Mouse (Mus musculus) E14TG2a.4 (cell line): ENCODE results near the gene Gm4869.

Experiments used
- H3K27me3 ChIP-seq: 2 replicates; pipeline ENCODE4 v1.6.1; 2014; ENCODE audit warnings: low read length, control low read depth; ENCODE audit not compliant: insufficient read depth
- H3K36me3 ChIP-seq: 2 replicates; pipeline ENCODE4 v1.6.1; 2014; ENCODE audit warnings: low read length, control low read depth; ENCODE audit not compliant: insufficient read depth
- H3K4me1 ChIP-seq: replicated peaks from 2 replicates; pipeline ENCODE4 v1.6.1; 2014; ENCODE audit warnings: low read depth, low read length, control low read depth
- H3K4me3 ChIP-seq: replicated peaks from 2 replicates; pipeline ENCODE4 v1.5.1; 2014; ENCODE audit warnings: mild to moderate bottlenecking, low read length
- H3K9me3 ChIP-seq: 2 replicates; pipeline ENCODE4 v1.6.1; 2014; ENCODE audit warnings: low read length, control low read depth
- CTCF ChIP-seq: conservative IDR thresholded peaks from 2 replicates; pipeline ENCODE4 v1.5.1; 2014; ENCODE audit warnings: low read length
- NANOG ChIP-seq: IDR thresholded peaks from 2 replicates; pipeline ENCODE4 v1.6.1; 2014; ENCODE audit warnings: borderline replicate concordance, low read length, mixed read lengths
- POU5F1 ChIP-seq: IDR thresholded peaks from 2 replicates; pipeline ENCODE4 v1.6.1; 2014; ENCODE audit warnings: low read length, borderline replicate concordance

Gene Gm4869

GRCm38 (mm10) chr5:140526754-140527153, 81.3 kb downstream of the Gm4869 start:
- Histone ChIP-seq H3K27me3 (peaks cover 11% of the 10 kb centered on the region), H3K4me3 (no peak overlapping the region), H3K4me1 (peaks cover 19% of the 10 kb centered on the region), H3K36me3 (peaks cover 48% of the 10 kb centered on the region), H3K9me3 (peaks cover 40% of the 10 kb centered on the region)
- TF ChIP-seq NANOG, result no peak
- TF ChIP-seq POU5F1, result no peak
- no peak for TF ChIP-seq CTCF

- Histone ChIP-seq H3K4me1 (0 out of 2 replicates have a peak, but pooled peaks cover 2% of the 10 kb centered on the region), H3K36me3 (no peaks in the 10 kb centered on the region)
These were observed 92.8 kb downstream of the Gm4869 start for GRCm38 (mm10) chr5:140538111-140538683.

GRCm38 (mm10) chr5:140540106-140540505, 94.7 kb downstream of the Gm4869 start:
- Histone ChIP-seq H3K36me3 (no peaks in the 10 kb centered on the region), H3K9me3 (peaks cover 18% of the 10 kb centered on the region), H3K27me3 (peaks cover 21% of the 10 kb centered on the region), H3K4me3 (no peak overlapping the region), H3K4me1 (0 out of 2 replicates have a peak, but pooled peaks cover 2% of the 10 kb centered on the region)
- TF ChIP-seq POU5F1 (no peak), NANOG (no peak), CTCF (peak; percentile 72)

More at GRCm38 (mm10) chr5:140538111-140538683, 92.8 kb downstream of the Gm4869 start:
- peaks cover 12% of the 10 kb centered on the region for H3K27me3 ChIP-seq
- TF ChIP-seq POU5F1, result no peak
- TF ChIP-seq NANOG, result no peak
- TF ChIP-seq CTCF, result no peak
- peaks cover 26% of the 10 kb centered on the region for H3K9me3 ChIP-seq
- no peak overlapping the region for H3K4me3 ChIP-seq

- Histone ChIP-seq H3K4me3 (no peak overlapping the region), H3K27me3 (peaks cover 21% of the 10 kb centered on the region), H3K36me3 (no peaks in the 10 kb centered on the region), H3K4me1 (peaks cover 7% of the 10 kb centered on the region; the same call in 1 of the 2 replicates), H3K9me3 (no peaks in the 10 kb centered on the region)
- TF ChIP-seq POU5F1 (no peak), CTCF (no peak), NANOG (no peak)
These were observed 97.5 kb downstream of the Gm4869 start for GRCm38 (mm10) chr5:140542811-140543575.
